Mouse (Mus musculus) spleen, adult 18-20 months (tissue): ENCODE measurements around the gene B230217C12Rik.
A peak's percentile ranks its signal among the peaks of the same experiment; 100 is the strongest.

Experiments used
- DNase-seq, 2 experiments: peaks; one replicate each; pipeline ENCODE4 v3.0.0; 2022; ENCODE audit warnings: mixed read lengths in 2 of 2

The B230217C12Rik gene

DNA sequence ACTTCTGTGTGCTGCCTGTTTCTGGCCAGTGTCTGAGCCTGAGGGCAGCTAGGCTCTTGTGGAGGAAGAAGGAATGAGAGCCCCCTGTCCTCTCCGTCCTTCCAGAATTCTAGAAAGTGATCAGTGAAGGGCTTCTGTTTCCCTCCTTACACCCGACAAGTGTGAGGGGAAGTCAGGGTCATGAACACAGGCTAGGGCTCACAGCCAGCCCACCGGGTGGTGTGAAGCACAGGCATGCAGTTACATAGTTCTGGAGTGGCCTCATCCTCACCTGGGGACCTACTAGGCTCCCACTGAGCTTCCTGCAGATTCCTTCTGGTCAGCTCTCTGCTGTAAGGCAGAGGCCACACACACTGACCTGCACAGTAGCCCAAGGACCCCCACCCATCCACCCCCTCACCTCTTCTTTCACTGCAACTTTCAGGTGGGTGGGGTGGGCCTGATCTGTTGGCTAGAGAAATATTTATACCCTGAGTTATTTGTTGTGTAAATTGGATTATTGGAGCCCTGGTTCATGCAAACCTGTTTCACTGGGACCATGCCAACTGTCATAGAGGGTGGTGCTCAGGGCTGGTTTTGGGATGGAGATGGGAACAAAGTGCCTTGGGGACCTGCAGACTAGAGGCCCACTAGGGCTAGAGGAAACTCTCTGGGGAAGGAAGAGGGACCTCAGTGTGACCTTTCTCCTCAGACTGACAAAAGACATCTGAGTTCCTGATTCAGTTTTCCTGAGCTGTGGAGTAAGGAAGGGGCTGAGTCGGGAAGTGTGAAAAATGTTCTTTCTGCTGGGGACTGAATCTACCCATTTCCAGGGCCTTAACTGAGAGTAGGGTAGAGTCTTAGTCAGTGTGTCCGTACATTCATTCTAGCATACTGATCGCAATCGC is 31.1 kb upstream of the B230217C12Rik start:
- DNase-seq, result no peak

DNA sequence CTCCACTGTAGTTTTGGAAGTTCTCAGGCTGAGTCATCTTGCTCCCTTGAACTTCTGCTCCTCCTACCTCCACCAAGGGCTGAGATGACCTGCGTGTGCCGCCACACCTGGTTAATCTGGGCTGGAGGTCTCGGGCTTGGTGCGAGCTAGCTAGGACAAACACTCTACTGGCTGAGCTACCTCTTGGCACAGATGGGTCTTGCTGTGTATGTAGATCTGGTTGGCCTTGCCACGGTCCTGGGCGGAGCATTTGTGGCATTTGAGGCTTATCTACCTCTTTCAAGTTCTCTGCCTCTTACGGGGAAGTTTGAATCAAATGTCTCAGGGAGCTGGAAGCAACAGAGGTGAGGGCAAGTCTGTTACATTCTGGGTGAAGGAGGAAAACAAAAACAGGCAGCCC is 30.2 kb upstream of the B230217C12Rik start:
- DNase-seq, result no peak

DNA sequence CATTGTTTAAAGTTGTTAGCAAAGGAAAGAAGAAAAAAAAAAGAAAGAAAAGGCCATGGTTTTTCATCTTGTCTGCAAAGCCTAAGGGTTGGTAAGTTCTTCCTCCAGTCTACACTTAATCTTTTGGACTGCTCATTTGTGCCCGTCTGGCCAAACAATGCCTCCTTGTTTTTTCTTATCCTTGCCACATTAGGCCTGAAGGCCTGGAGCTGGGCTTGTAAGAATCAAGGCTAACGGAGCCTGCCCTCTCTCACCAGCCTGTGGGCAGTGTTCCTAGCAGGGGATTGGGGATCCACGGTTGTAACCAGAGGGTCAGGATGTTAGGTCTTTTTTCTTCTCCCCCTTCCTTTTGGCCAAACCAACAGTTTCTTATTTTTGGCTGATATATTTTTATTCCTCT is 29.6 kb upstream of the B230217C12Rik start:
- DNase-seq, result no peak

DNA sequence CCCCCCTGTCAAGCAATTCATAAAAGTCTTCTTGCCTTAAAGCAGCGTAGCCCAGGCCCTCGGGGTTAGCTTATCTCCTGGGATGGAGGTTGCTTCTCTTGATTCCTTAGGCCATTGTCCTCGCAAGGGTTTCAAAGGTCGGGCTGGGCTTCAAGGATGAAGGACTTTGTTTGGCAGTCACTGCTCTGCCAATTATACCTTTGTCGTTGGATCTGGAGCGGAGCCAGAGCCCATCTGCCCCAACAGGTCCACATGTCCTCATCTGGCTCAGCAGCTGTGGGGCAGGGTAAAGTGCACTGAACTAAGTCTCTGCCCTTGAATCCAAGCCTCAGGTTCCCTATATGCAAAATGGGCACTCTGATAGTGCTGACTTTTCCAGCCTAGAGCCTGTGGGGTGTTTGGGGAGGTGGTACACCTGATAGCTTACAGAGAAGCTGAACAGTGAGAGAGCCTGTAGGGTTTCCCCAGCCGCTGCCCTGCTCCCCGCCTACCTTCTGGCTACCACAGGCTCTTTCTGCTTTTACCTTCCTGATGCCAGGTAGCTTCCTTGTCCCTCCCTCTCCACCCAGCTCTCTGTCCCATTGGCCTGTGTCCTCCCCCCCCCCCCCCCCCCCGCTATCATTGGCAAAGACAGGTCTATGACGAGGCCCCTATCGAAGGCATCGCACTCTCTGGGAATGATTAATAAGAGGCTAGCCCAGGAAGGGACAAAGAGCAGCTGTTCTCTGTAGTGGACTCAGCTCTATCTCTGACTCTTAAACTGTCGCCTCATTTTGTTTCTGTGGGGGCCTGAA is 28.8 kb upstream of the B230217C12Rik start:
- DNase-seq, result no peak

DNA sequence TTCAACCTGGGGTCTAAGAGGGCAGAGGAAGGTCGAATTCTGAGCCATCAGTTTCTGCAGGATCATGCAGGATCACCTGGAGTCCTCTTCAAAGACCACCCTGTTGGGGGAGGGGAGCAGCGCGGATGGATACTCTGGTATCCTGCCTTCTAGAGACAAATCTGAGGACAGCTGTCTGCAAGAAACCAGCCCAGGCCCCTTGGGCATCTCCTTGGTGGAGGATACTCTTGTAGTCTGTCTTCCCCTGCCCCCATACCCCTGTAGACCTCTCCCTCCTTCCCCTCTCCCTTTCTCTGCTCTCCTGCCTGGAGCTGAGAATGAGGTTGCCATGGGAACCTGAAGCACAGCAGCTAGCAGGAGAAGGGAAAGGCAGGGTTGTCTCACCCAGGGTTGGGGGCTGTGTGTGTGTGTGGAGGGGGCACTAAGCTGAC is 28.1 kb upstream of the B230217C12Rik start:
- DNase-seq, result no peak

DNA sequence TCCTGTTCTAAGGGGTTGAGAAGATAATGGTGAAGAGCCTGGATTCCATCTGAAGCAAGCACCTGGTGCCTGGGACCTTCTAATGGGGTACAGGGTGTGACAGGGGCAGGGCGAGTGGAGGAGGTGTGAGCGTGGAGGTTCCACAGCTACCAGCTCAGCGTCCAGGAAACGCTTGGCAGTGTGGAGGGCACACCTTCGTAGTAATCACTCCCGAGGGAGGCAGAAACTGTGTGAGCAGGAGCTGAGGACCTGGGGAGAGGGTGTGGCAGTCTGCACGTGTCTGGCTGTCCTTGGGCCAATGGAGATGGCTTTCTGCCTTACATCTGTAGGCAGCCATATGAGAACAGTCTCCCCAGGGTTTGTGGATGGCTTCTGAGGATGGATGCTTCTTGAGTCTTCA is 27.5 kb upstream of the B230217C12Rik start:
- no peak for DNase-seq

DNA sequence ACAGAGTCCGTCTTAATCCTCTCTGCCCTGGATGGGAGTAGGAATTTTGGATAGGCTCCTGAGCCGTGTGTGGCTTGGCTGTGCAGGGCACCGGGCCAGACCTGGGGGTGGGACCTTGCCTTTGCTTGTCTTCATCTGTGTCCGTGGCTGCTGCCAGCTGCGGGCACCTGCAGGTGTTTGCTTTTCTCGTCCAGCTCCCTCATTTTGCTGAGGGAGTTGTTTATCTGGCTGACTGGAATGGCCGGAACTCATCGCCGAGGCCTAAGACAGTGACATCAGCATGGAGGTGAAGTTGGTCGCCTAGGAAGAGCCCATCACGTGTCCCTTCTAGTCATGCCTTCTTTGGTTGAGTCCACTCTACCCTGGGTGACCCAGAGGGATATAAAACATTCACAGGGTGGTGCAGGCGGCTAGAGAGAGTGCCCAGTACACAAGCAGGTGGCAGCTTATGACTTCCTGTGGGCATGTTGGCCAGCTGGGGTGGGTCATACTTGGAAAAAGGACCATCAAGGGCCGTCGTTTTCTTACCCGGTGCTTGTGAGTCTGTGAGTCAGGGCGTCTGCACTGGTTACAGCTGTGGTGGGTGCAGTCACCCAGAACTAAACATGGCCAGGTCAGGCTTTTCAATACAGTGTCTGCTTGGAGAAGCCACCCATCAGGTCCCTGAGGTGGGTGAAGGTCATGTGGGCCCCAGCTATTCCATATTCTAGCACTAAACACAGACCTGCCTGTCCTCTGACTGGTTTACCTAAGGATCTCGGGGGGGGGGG is 26.6 kb upstream of the B230217C12Rik start:
- no peak for DNase-seq

DNA sequence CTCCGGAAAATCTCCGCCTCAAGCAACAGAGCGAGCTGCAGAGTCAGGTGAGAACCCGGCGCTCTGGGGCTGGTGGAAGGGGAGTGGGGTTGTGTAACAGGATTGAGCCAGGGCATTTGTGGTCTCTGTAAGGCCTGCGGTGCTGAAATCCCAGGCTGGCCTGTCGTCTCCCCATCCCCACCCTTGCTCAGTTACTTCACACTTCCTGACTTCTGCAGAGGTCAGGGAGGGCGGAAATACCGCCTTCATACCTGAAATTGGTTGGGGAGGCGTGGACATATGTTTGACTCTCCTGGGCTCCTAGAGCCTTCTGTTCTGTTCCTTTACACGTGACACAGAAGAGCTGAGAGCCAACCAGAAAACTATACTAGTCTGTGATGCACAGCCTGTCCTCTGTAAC is 24.8 kb upstream of the B230217C12Rik start:
- no peak for DNase-seq

DNA sequence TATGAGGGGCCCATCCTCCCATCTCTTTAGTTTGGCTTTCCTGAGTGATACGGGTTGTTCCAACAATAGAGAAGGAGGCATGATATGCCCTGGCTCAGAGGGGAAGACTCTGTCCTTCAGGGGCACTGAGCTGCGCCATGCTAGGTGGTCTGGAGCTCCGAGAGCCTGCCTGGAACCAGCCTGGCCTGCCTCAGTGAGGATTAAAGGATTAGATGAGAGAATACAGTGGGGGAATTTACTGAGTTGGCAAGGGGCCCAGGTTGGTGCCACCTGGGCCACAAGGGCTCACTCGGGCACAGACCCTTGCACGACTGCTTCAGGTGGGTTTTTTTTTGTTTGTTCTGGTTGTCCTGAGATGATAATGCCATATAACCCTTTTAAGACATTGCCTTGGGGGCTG is 24.4 kb upstream of the B230217C12Rik start:
- DNase-seq, result no peak

DNA sequence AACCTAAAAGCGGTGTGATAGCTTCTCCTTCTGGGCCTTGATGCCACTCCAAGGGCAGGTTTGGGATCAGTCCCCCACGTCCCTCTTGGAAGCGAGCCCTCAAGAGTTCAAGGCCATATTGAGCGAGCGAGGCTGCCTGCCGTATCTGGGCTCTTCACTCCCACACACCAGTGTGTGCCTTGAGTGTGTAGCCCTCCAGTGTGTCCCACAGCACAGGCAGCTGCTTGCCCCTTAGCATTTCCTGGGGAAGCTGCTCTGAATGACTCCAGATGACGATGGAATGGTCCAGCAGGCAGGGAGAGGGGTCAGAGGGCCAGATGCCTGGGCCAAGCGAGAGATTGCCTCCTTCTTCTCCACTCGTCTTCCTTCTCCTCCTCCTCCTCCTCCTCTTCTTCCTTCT is 23.7 kb upstream of the B230217C12Rik start:
- DNase-seq, result no peak

DNA sequence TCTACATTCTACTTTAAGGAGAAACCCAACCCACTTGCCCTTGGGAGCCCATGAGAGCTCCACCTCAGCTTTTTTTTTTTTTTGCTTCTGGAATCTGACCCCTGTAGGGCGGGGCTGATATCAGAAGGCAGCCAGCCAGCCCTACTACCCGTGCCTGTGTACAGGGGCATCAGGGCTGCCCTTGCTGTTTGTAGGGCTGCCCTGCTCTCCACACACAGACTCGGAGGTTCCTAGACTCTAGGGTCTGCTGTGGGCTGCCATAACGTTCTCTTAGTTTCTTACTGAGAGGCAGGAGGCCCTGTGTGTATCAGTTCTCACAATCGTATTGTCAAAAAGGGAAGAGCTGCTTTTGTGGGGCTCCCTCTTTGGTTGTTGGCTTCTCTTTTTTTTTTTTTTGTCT is 23.2 kb upstream of the B230217C12Rik start:
- DNase-seq, result no peak

DNA sequence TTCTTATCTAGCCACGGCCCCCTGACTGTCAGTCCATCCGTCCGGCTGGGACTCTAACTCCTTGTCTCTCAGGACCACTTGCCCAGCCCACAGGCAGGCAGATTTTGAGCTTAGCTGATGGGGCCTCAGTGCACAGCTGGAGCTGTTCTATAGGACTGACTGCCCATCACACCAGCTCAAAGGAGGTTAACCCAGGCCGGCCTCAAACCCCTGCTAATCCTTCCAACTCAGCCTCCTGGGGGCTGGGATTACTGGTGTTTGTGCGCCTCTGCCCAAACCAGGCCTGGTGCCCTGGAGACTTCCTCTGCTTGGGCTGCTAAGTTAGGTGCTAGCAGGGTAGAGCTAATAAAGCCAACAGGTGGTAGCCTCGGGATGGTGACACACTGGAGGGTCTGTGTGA is 22.6 kb upstream of the B230217C12Rik start:
- DNase-seq, result no peak

DNA sequence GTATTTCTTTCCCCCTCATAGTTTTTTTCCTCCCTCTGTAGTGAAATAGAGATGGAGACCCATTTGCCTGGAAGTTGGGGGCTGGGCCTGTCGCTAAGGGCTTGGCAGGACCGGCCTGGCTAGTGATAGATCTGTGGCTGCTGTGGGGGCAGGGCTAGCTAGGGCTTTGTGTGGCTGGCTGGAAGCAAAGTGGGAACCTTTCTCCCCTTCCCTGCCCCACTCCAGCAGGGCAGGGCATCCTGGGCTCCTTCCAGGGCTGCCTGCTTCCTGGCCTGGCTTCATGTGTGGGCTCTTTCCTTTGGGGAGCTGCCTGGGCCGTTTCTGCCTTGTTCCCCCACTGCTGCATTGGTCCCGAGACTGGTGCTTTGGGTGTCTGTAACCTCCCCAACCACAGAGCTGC is 22.0 kb upstream of the B230217C12Rik start:
- DNase-seq, result no peak

DNA sequence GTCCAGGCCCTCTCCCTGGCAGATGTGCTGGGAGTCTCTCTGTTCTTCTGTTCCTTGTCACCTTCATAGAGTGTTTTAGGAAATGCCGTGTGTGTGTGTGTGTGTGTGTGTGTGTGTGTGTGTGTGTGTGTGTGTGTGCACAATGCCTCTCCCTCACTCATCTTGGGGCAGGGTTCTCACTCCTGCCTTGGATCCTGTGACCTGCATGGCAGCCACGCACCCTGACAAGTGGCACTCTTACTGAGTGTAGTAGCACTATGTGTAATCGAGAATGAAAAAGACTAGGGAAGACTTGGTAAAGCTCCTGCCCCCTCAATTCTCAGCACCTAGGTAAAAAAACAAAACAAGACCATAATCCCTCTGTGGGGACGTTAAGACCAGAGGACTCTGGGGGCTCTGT is 21.5 kb upstream of the B230217C12Rik start:
- no peak for DNase-seq

DNA sequence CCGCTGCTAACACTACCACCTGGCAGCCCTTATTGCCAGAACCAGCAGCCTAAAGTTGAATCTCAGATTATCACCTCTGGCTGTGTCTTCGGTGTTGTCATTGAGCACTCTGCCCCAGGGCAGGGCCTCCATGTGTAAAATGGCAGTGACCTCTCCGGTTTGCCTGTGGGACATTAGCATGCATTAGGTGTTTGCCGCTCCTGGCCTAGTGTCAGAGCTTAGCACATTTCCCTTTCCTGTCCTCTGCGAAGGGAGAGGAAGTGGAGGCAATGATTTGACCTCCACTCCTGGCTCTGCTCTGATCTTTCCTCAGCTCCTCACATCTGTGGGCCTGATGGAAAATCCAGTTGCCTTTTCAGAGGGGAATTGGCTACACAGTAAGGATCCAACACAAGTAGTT is 20.7 kb upstream of the B230217C12Rik start:
- DNase-seq, result no peak

DNA sequence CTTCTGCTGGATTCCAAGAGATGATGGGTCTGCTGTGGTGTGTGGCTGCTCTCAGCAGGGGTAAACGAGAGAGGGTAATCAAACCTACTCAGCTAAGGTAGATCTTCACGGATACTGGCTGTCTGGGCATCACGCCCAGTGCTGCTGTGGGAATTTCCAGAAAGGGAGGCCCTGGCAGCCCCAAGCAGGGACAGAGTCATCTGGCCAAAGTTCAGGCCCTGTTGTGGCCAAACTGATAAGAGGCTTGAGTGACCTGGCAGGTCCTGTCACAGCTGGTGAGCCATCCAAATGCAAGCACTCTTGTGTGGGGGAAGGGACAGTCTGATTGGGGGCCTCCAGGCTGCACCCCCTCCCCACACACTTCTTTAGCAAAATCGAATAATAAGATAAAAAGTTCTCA is 19.7 kb upstream of the B230217C12Rik start:
- no peak for DNase-seq

DNA sequence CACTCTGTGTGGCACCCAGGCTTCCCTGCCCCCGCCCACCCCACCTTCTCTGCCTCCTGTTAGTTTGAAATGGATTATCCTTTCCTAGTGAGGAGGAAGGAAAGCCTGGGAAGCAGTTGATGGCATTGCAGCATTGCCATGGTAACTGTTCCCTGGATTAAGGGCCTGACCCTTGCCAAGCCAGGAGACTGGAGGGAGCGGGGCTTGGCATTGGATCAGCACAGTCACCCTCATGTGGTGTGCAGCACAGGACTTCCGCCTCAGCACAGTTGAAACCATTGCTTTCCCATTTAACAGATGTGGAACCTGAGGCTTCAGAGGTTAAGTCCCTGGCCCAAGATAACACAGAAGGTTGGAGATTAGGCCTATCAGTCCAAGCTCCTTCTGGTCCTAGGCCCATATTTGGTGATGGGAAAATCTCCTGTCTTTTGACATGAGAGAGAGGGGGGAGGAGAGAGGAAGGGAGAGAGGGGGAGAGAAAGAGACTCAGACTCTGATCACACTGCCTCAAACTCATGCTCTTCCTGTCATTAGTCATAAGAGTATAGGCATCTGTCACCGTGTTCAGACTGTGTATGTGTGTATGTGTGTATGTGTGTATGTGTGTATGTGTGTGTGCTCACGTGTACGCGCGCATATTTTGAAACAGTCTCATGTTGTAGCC is 19.0 kb upstream of the B230217C12Rik start:
- DNase-seq, result no peak

DNA sequence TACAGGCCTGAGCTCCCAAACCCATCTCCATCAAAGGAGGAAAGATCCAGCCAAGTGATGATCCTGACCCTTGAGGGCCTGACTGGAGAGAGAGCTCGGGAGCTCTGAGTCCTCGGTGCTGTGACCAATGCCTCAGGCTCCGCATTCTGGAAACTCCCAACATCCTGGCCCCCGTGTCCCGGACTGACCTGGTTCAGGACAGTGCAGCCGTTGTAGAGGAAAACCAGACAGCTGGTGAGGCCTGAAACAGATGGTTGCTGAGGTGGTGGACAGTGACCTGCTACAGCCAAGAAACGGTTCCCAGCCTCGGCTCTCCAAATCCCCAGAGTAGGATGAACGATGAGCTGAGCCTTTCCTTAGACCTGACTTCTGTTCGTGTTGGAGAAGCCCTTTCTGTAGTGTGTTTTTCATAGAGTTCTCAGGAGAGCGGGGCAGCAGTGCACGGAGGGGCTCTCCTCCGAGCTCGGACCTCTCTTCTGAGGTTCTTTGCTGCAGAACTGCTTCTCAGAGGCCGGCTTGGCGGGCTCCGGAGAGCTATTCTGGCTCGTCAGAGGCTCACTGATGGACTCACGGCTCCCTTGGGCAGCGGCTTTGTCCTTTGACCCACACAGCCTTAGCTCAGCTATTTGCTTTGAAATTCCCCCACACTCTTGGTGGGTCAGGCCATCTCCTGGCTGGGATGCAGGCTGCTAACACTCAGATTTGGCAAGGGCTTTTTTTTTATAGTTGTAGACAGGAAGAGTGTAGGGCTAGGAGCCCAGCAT is 17.6 kb upstream of the B230217C12Rik start:
- no peak for DNase-seq

DNA sequence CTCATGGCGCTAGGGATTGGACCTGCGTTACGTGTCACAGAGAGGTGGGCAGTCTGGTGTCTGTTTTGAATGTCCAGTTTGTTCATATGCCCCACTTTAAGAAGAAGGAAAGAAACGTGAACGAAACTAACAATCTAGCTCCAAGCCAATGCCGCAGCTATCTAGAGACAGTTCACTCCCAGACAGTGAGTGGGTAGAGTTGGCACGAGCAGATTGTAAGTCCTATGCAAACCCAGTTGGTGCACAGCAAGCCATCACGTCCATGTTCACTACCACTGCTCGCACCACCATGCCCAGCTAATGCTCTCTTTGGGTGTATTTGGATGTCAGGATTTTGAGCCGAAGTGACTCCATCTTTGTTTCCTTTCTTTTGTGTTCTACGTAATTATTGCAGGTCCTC is 16.4 kb upstream of the B230217C12Rik start:
- DNase-seq, result no peak

DNA sequence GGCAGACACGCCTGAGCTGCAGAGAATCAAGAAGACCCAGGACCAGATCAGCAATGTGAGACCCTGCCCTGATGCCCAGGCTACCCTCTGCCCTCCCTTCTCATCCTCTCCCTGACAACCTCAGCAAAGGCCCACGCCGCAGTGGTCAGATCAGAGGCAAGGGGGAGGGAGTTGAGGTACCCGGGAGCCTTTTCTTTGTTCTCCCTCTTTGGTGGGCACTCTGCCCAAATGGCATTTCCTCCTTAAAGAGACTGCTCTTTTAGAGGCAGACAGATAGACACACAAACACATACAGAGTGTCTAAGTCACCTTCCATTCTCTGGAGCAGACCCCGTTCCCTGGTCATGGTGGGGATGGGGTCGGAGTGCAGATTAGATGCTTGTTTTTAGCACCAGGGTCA is 15.7 kb upstream of the B230217C12Rik start:
- DNase-seq, result no peak

DNA sequence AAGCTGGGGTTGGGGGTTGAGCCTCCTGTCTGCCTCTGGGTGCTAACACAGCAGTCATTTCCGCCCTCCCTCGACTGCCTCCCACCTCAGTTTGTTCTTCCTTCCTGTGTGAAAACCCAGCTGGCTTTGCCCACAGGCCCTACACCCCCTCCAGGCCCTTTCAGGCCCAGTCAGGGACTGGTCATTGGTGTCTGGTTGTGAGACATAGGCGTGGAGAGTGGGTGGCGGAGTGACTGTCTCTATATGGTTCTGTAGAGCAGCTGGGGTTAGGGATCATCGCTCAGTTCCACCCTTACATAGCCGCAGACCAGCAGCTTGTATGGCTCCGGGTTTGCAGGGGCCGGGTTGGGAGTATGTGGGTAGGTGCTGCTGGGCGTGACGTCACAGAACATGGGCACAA is 15.3 kb upstream of the B230217C12Rik start:
- DNase-seq, result peak; percentile 54 to 55

DNA sequence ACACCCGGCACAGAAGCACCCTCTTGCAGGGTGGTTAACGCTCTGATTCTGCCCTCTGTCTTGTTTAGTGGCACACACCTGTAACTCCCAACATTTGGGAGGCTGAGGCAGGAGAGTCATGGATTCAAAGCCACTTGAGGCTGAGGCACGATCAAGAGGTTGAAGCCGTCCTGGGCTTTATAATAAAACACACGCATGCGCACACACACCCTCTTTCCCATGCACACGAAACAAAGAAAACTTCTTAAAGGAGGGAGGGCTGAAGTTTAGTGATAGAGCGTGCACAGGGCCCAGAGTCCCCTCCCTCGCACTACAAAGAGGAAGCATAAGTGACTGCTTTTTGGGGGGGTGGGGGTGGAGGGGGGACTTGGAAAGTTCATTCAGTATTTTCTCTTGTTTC is 14.6 kb upstream of the B230217C12Rik start:
- no peak for DNase-seq
